Mouse (Mus musculus) lung, adult 2 months (tissue): Measurements from ENCODE around the gene Hyal2. TPM values are rescaled to one million over a fixed set of nuclear protein-coding genes. Genes with fewer than 3 reads are reported as not detected.

Source experiments
- DNase-seq: peaks from one replicate; pipeline ENCODE4 v3.0.0; 2022
- H3K4me1 ChIP-seq: fragments of 200-500 bp; 2 replicates; pipeline ENCODE4 v1.6.1; 2011; ENCODE audit warnings: low read length; ENCODE audit not compliant: control insufficient read depth, insufficient read depth
- H3K4me3 ChIP-seq: fragments of 200-500 bp; replicated peaks from 2 replicates; pipeline ENCODE3; 2011; ENCODE audit warnings: low read depth, mild to moderate bottlenecking, control low read depth, low read length; ENCODE audit errors: extremely low read depth
- CTCF ChIP-seq: fragments of 200-500 bp; IDR thresholded peaks from 2 replicates; pipeline ENCODE4 v1.5.1; 2011; ENCODE audit warnings: mild to moderate bottlenecking, low read length, control low read depth; ENCODE audit not compliant: insufficient read depth
- POLR2A ChIP-seq: fragments of 200-500 bp; IDR thresholded peaks from 2 replicates; pipeline ENCODE4 v1.6.1; 2011; ENCODE audit warnings: low read depth, mild to moderate bottlenecking, control low read depth, low read length, borderline replicate concordance; ENCODE audit errors: extremely low read depth
- WGBS: fragments of 180-500 bp; shearing (Covaris S2); methylation state at CpG from one replicate; pipeline ENCODE4 v1.1.7; 2018; 5-methylcytosine and 5-hydroxymethylcytosine counted together
- polyA plus RNA-seq: library from polyadenylated mRNA; depleted of rRNA; stranded (reverse); fragments of >200 nt; gene quantifications from 2 replicates; pipeline ENCODE4 v1.2.3, GENCODE M21; 2012

The Hyal2 gene
- polyA plus RNA-seq, 1 experiment: 235 TPM

GRCm38 (mm10) chr9:107599433-107599832 is 31.7 kb downstream of the Hyal2 start:
- WGBS: 89% methylated on average over 9 of the region's 9 CpGs
- Histone ChIP-seq H3K4me1 (peaks cover 12% of the 10 kb centered on the region; the same call in 1 of the 2 replicates), H3K4me3 (no peak overlapping the region)
- DNase-seq: no peak
- TF ChIP-seq POLR2A: no peak
- TF ChIP-seq CTCF: no peak

GRCm38 (mm10) chr9:107599842-107600241 is 32.1 kb downstream of the Hyal2 start:
- peaks cover 12% of the 10 kb centered on the region; the same call in 1 of the 2 replicates for H3K4me1 ChIP-seq
- 82% methylated on average over 14 of the region's 14 CpGs for WGBS
- TF ChIP-seq POLR2A: no peak
- no peak for TF ChIP-seq CTCF
- H3K4me3 ChIP-seq: no peak overlapping the region
- DNase-seq: no peak

DNA sequence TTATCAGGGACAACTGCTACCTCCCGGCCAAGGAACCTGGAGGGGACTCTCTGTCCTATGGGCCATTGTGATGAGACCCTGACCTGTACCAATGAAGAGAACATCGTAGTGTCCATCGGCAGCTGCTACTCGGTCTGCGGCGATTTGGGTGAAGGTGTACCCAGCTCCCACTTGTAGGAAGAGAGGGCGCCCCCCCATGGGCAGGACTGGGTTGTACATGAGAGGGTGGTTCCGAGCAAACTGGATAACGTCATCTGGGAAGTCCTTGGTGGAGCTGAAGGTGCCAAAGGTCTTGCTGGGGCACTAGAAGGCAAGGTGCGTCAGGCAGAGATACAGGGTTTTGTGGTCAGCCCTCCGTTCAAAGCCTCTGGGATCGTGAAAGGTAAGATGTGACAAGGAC is 33.0 kb downstream of the Hyal2 start:
- TF ChIP-seq POLR2A: no peak
- TF ChIP-seq CTCF: no peak
- H3K4me1 ChIP-seq: peaks cover 15% of the 10 kb centered on the region; the same call in 1 of the 2 replicates
- WGBS: 76% methylated on average over 12 of the region's 12 CpGs
- H3K4me3 ChIP-seq: no peak overlapping the region
- no peak for DNase-seq

DNA sequence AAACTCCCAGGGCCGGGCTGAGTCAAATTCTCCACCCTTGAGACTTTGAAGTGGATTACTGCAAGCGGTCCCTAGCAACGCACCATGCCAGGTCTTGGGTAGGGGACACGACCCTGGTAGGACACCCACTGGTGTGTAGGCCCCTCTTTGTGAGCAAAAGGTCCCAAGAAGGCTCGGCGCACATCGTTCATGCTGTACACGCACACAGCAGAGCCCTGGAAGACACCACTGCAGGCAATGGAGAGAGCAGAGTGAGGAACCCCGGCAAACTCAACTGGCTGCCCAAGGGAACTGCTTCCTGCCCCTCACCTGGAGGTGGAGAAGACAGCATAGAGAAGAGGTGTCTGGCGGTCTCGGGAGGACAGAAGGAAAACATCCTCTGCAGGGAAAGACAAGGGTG is 33.5 kb downstream of the Hyal2 start:
- TF ChIP-seq POLR2A (no peak), CTCF (no peak)
- no peak overlapping the region for H3K4me3 ChIP-seq
- DNase-seq: no peak
- WGBS: 79% methylated on average over 11 of the region's 11 CpGs
- peaks cover 15% of the 10 kb centered on the region; the same call in 1 of the 2 replicates for H3K4me1 ChIP-seq

DNA sequence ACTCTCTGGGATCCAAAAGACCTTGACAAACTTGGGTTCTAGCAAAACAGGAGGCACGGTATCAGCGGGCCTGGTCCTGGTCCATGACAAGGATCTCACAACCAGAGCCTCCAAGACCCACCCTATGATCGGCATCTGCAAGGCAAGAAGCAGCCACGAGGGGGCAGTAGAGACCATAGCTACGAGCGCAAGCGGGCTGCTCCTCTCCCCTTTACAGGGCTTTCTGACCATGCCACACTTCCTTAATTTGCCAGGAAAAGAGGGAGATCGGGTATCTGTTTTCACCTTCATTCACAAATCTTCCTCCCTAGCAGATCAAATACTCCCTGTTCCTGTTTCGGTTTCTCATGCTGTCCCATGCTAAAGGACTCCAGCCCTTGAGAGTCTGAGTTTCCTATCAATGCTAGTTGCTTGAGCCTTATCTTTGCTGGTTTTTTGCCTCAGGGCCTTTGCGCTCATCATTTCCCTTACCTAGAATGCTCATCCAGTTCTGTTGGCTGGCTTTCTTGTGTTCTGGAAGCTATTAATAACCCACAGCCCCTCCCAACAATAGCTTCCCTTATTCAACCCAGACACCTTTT is 34.4 kb downstream of the Hyal2 start:
- H3K4me3 ChIP-seq: no peak overlapping the region
- H3K4me1 ChIP-seq: peaks cover 10% of the 10 kb centered on the region; the same call in 1 of the 2 replicates
- TF ChIP-seq POLR2A (peak; percentile 21; the same call in 1 of the 2 replicates), CTCF (peak; percentile 97)
- DNase-seq: peak; percentile 96
- 4% methylated on average over 10 of the region's 10 CpGs for WGBS

DNA sequence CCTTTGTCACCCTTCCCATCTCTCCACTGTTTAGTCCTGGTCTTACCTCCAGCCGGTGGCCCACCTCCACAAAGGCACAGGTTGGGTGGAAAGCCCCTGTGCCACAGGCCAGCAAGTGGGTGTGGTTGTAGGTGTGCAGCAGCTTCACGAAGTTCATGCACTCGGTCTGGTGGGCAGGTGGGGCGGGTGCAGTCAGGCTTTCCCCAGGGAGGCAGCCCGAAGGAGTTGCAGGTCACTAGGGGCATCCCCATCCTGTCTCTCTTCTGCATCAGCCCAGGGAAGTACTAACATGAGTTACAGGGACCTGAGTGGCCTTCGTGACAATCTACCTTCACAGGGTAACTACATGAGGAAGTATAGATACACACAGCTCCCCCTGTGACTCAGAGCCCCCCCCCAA is 35.5 kb downstream of the Hyal2 start:
- Histone ChIP-seq H3K4me3 (no peak overlapping the region), H3K4me1 (peaks cover 9% of the 10 kb centered on the region; the same call in 1 of the 2 replicates)
- TF ChIP-seq POLR2A (no peak), CTCF (no peak)
- 70% methylated on average over 6 of the region's 6 CpGs for WGBS
- no peak for DNase-seq

GRCm38 (mm10) chr9:107605041-107605661 is 37.4 kb downstream of the Hyal2 start:
- no peak overlapping the region for H3K4me3 ChIP-seq
- DNase-seq: peak; percentile 67
- 43% methylated on average over 23 of the region's 23 CpGs for WGBS

GRCm38 (mm10) chr9:107606591-107606990 is 38.8 kb downstream of the Hyal2 start:
- Histone ChIP-seq H3K4me3 (peak overlapping the region; percentile 51), H3K4me1 (peaks cover 21% of the 10 kb centered on the region)
- WGBS: 48% methylated on average over 9 of the region's 9 CpGs
- TF ChIP-seq CTCF (no peak), POLR2A (peak; percentile 64; the same call in 1 of the 2 replicates)
- peak; percentile 59 for DNase-seq

More at GRCm38 (mm10) chr9:107605041-107605661, 37.4 kb downstream of the Hyal2 start:
- H3K4me1 ChIP-seq: peaks cover 14% of the 10 kb centered on the region; the same call in 1 of the 2 replicates
- no peak for TF ChIP-seq POLR2A

DNA sequence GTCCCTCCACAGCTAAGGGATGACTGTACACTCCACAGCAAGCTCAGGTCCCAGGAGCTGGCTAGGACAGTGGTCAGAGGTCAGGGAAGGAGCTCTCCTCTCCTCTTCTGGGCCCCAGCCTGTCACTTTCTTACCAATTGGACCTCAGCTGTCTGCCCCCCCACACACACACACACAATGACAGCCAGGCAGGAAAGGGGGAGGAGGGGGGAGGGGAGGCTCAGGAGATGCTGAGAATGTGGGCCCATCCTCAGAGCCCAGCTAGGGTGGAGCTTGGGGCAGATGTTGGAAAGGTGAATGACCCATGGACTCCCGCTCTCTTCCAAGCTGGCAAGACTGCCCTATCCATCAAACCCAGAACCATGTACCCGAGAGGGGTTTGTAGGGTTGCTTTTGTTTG is 39.3 kb downstream of the Hyal2 start:
- no peak for TF ChIP-seq POLR2A
- TF ChIP-seq CTCF: no peak
- 63% methylated on average over 2 of the region's 2 CpGs for WGBS
- H3K4me1 ChIP-seq: peaks cover 22% of the 10 kb centered on the region
- peak overlapping the region; percentile 51 for H3K4me3 ChIP-seq
- DNase-seq: no peak
